Mouse (Mus musculus): ENCODE measurements around the gene Lmod2. TPM values are rescaled to one million over a fixed set of nuclear protein-coding genes. Genes with fewer than 3 reads are reported as not detected.

Lmod2 gene
- polyA plus RNA-seq (2012; rRNA removed; ENCODE audit: low replicate concordance): not detected in 2 replicates

GRCm38 (mm10) chr6:24597500-24597899 lies at the start of gene Lmod2:
Gene Lmod2, plus strand, starts transcription at chr6:24597762.

Other genes starting within 250 kb of the Lmod2 start
- gene Iqub, start 82.7 kb upstream of the Lmod2 start, polyA plus RNA-seq (2012; rRNA removed; ENCODE audit: low replicate concordance): not detected in 2 replicates
- 0.51 and 0.94 TPM in 2 replicates for gene Ndufa5, start 69.7 kb upstream of the Lmod2 start, polyA plus RNA-seq (2012; rRNA removed; ENCODE audit: low replicate concordance)
- not detected in 2 replicates for gene Asb15, start 69.6 kb upstream of the Lmod2 start, polyA plus RNA-seq (2012; rRNA removed; ENCODE audit: low replicate concordance)
- gene Wasl, start 67.2 kb downstream of the Lmod2 start, polyA plus RNA-seq (2012; rRNA removed; ENCODE audit: low replicate concordance): 130 and 196 TPM in 2 replicates
- gene Hyal6, start 135.5 kb downstream of the Lmod2 start, polyA plus RNA-seq (2012; rRNA removed; ENCODE audit: low replicate concordance): not detected in 2 replicates
- not detected in 2 replicates for gene Hyal4, start 150.6 kb downstream of the Lmod2 start, polyA plus RNA-seq (2012; rRNA removed; ENCODE audit: low replicate concordance)
- not detected in 2 replicates for gene Spam1, start 193.4 kb downstream of the Lmod2 start, polyA plus RNA-seq (2012; rRNA removed; ENCODE audit: low replicate concordance)